Mouse (Mus musculus): ENCODE results near the gene Ulk4.
A peak's percentile ranks its signal among the peaks of the same experiment; 100 is the strongest.

DNA sequence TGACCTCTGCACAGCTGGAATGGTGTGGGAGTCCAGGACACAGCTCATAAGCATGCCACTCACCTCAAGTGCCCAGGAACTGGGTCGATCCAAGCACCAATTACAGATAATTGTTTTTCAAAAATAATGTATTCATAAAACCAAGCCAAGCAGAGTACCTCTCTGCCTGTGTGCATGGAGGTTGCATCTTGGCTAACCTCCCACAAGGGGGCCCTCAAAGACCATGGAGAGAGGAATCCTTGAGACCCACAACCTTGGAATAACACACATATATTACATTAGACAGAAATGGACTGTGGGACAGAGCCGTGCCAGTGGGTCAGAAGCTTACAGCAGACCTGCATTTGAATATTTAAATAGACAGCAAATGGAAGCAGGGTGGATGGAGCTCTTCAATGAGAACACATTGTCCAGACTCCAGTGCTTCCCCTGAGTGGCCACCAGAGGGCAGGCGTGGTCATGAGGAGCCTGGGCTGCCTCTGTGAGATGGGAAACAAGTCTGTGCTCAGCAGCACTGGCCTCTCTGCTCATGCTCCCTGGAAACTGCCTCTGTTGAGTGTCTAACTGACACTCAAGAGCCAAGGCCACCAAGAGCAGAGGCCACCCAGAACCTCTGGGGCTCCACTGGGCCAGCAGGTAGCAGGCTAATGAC is 61.5 kb downstream of the Ulk4 start:
- TF ChIP-seq CTCF (IDR thresholded peaks at IDR 0.05; ENCODE audit: extremely low read depth, insufficient read depth, low read length) (peak; percentile 75), POLR2A (IDR thresholded peaks at IDR 0.05; ENCODE audit: extremely low read depth, insufficient read depth, low read length) (no peak)
